Mouse (Mus musculus) fibroblast of lung, adult 2 months (primary cell): ENCODE results near the gene Fbxo30.
"Not testable (repeated sequence)": the region's sequence is repeated elsewhere in the genome, so short reads cannot be mapped to it uniquely, and the experiment has no call there.

Experiments
- DNase-seq: peaks from one replicate; pipeline ENCODE4 v3.0.0-alpha.2; 2011; ENCODE audit warnings: low read depth

Fbxo30 gene

DNA sequence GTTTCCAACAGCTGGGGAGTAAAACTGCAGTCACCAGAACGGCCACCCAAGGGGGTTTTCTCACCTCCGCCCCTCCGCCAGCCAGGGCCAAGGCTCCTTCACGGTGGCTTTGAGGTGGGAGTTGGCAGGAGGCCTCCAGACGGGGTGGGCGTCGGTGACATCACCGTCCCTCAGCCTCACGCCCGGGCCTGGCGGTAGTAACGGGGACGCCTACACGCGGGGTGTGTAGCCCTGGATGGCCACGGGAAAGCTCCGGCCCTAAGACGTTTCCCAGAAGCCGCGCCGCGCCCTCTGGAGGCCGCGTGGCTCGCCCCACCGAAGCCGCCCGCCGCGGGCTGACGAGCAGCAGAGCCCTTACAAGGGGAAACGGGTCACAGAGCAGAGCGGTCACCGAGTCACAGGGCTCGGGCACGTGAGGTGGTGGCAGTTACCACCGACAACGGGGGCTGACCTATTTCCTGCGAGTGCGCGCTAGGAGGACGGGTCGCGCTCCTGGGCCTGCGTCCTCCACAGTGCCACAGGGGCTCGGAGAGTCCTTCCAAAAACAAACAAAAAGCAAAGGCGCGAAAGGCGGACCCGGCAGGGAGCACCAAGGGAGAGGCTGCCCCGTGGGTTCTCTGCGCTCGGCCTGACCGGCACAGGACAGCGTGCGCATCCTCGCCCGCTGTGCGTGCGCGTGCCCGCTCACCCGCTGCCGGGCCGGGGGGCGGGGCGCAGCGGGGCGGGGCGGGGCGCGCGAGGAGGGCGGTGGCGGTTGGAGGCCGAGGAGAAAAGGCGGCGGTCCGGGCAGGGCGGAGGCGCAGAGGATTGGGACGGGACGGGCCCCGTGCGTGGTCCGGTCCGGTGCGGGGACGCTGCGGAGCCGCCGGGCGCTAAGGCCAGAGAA lies at the start of gene Fbxo30:
Gene Fbxo30 (plus strand): TSS at position 753 of the 886 bp plus-strand sequence.
- DNase-seq, result peak; percentile 48

DNA sequence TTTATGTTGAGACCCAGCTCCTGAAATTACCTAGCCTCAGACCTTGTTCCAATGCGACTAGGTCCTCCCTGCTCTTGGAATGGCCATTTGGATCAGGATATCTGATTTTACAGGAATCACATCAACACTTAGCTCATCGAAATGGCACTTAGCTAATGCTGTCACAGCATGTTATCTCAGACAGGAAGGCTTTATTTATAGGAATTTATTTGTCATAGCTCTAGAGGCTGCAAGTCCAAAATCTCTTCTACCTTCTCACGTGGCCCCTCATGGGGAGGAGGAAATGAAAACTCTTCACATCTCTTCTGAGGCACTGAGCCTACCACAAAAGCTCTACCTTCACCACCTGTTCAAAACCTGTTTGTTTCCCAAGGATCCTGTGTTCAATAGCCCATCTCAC lies 47.9 kb upstream of the Fbxo30 start:
- DNase-seq, result no peak

DNA sequence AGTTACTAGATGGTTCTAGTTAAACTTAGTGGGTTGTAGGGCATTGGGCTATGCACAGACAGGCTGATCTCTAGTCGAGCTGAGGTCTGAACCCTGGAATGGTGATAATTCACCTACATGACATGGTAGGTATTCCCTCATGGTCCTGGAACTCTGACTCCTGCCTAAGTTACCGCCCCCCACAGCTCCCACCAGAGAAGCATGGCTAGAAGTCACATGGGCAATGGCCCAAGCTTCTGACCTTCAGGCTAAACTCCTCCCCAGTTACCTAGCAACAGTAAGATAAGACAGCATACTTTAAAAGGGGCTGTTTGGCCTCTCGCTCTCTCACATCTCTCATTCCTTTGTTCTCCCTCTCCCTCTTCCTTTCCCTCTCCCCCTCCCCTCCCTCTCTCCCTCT lies 38.1 kb upstream of the Fbxo30 start:
- DNase-seq, result not testable (repeated sequence)

DNA sequence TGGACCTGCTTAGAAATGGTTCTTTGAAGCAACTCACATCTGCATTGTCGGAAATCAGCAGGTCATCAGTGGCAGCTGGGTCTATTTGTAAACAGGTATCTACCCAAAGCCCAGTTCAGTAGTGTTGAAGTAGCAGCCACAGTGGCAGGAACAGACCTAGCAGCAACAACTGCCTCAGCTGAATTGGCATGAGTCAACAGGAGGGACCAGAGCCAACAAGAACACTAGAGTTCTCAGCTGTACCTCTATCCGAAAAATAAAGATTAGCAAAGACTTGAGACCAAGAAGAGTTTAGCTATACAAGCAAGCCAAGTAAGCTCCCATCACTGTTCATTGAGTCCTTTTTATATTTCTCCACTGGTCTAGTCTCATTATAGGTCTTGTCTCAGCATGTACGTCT lies 32.9 kb upstream of the Fbxo30 start:
- DNase-seq, result no peak

GRCm38 (mm10) chr10:11250247-11250997 lies 30.7 kb upstream of the Fbxo30 start:
- no peak for DNase-seq

DNA sequence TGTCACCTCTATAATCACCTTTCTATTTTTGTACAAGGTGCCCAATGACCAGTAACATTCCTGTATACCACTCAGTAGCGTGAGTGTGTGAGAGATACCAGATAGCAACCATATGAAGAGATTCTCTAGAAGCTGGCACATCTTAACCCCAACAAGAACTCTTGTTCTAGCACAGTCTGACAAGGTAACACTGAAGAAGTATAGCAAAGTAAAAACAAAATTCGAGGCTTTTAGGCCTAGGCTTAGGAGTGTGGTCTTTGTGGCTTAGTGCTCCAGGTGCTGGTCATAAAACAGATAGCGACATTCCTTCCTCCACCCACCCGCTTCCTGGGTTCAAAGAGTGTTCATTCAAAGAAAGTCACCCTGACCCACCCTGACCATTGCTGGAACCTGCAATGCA lies 27.5 kb upstream of the Fbxo30 start:
- not testable (repeated sequence) for DNase-seq

- no peak for DNase-seq
Observed at GRCm38 (mm10) chr10:11260119-11260518, 21.0 kb upstream of the Fbxo30 start.

DNA sequence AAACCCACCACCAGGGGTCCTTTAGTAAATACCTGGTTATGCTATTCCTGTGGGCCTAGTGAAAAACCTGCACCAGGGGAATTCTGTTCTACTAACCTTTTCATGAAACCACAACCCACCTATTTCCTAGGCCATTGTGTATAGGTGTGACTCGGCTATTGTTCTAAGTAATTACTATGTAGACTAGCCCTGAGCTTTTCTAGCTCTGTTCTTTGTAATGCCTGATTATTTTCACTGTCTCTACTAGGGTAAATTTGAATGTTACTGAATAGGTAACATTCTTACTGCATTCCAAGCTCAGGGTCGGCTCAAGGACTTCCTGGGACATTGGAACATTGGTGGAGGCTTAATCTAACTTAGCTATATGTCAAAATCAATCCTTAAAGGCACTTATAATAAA lies 18.8 kb upstream of the Fbxo30 start:
- not testable (repeated sequence) for DNase-seq

DNA sequence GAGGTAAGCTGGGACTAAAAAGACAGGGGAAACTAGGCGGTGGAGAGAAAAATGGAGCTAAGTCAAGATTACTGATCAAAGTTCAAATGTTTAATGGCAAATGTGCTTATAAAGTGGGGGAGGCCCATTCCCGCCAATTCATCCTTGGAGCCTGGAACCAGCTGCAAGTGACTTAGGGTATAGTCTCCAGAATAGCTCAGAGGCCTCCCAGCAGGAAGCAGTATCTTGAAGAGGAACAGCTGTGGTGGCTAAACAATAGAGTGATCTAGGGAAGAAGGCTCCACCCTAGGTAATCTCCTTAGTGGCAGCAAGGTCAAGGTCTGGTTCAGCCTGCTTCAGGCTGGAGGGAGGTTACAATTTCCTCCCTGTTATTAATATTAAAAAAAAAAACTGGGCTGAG lies 17.3 kb upstream of the Fbxo30 start:
- DNase-seq, result not testable (repeated sequence)

DNA sequence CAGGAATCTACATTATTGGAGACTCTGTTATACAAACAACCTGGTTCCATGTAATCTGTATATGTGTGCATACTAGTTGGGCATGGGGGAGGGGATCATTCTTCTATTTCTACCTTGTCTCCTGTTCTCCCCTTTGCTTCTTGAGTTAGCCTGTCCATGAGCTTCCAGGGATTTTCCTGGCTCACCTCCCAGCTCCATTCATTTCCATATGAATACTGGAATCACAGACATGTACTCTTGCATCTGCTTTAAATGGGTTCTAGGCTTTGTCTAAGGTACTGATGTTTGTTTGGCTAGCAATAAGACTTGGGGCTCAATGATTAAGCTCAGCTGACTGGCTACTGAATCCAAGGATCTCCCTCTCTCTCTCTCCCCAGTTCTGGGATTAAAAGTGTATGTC lies 12.0 kb upstream of the Fbxo30 start:
- DNase-seq, result no peak

DNA sequence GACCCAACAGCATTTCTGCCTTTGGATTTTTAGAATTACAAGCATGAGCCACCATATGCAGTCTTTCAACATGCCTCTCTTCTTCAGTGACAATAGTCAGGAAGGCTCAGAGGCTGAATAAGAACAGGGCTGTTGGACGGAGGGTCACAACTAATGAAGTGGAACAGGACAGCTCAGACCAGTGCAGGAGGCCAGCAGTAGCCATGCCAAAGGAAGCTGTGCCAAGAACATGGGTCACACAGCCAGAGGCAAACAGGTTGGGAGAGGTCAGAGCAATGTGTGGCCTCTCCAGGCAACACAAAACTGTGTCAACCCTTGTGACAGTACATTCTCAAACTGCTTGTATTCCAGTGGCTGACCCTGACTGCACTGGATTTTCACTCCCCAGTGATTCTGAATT lies 6.7 kb upstream of the Fbxo30 start:
- no peak for DNase-seq

GRCm38 (mm10) chr10:11280235-11280577 lies 924 bp upstream of the Fbxo30 start:
- no peak for DNase-seq

DNA sequence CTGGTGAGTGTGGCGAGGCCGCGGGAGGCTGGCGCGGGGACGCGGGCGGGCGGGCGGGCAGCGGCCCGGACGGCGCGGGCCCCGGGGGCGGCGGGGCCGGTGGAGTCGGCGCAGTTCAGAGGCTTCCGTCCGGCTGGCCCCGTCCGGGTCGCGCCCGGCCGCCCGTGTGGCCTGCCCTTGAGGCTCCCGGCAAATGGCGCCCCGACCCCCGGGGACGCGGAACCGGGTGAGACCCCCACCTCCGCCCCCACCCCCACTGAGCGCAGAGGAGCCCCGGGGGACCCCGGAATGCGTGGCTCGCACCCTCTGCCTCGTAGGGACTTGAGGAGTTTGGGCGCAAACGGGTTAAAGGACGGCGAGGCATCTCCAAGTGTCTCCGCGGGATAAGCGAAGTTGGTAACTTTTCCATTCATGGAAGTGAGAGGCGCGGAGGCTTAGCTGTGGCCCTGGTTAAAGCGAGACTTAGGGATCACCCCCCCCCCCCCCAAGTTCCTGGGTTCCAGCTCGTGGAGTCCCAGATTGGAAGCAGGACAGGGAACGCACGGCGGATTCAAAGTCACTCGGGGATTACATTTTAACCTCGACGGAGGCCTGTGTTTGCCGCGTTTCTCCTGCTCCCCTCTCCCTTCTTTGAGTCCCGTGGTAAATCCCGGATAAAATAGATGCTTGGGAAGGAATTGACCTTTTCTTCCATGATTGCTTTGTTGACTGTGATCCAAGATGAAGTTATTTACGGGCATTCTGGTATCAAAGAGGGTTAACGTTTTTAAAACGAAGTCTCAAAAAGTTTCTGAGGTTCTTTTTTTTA lies 572 bp downstream of the Fbxo30 start:
- DNase-seq, result no peak

- DNase-seq, result no peak
Observed at GRCm38 (mm10) chr10:11282306-11282631, 1.1 kb downstream of the Fbxo30 start.

DNA sequence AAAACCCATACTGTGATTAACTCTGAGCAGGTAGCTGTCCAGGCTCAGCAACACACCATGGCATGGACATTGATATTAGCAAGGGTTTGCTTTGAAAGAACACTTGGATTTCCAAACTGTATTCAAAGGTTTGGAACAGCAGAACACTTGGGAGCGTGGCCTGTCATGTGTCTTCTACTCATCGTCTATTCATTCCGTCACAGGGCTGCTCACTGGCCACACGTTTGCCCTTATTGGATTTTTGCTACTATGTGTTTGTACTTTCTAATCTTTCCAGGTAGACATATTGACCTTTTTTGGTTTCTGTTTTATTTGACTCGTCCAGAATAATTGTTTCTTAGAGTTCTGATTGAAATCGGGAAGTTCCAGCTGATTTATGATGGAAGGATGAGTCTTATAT lies 17.3 kb downstream of the Fbxo30 start:
- no peak for DNase-seq

DNA sequence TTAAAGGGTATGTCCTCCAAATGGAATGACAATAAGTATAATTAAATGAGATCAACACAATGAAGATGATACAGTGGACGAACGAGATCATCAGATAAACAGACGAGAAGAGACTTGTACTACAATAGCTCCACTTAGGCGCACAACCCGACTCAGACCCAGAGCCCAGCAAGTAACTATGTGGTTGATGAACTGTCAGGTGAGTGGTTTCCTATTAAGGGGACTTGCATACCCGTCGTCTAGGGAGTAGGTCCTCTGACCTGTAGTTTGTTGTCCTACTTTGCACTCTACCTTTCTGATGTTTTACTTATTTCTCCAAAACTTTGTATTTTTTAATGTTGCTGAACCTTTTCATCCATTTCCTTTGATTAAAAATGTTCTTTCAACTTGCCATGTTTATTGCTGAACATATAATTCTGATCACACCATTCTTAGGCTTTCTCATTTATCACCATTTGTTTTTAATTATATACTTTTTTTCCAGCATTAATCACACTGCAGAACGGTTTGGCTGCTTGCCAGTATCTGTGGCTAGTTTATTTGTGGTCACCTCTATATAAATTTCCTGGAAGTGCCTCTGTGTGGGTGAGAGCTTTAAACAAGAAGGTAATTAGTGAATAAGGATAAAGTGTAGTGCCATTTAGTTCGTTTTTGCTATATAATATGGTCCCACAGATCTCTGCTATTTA lies 24.4 kb downstream of the Fbxo30 start:
- DNase-seq, result no peak

GRCm38 (mm10) chr10:11306054-11306367 lies 24.9 kb downstream of the Fbxo30 start:
- no peak for DNase-seq

DNA sequence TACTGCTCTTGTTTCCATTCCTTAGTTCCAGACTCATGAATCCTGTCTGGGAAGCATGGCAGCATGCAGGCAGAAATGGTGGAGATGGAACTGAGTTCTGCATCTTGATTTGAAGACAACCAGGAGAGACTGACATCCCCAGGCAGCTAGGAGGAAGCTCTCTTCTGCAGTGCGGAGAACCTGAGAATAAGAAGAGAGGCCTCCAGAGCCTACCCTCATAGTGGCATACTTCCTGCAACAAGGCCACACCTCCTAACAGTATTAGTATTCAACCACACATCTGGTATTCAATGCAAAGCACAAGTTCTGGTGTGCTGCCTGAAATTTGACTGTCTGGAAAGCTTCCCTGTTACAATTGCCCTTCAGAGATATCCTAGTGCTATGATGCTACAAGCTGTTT lies 28.7 kb downstream of the Fbxo30 start:
- DNase-seq, result no peak

- no peak for DNase-seq
Observed at GRCm38 (mm10) chr10:11310481-11310880, 29.4 kb downstream of the Fbxo30 start.

DNA sequence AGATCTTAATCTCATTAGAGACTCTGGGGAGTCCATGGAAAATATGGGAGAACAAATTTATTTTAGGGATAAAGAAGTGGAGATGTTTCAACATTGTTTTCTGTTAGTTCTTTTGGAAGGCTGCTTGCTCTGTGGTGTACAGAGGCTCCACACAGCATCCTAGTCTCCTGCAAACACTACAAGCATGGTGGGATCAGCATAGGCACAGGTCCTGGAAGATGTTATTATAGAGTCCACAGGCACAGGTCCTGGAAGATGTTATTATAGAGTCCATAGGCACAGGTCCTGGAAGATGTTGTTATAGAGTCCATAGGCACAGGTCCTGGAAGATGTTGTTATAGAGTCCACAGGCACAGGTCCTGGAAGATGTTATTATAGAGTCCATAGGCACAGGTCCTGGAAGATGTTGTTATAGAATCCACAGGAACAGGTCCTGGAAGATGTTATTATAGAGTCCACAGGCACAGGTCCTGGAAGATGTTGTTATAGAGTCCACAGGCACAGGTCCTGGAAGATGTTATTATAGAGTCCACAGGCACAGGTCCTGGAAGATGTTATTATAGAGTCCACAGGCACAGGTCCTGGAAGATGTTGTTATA lies 36.8 kb downstream of the Fbxo30 start:
- DNase-seq, result not testable (repeated sequence)

- DNase-seq, result no peak
Observed at GRCm38 (mm10) chr10:11319446-11319970, 38.4 kb downstream of the Fbxo30 start.

GRCm38 (mm10) chr10:11322316-11322715 lies 41.2 kb downstream of the Fbxo30 start:
- DNase-seq, result no peak
